Mouse (Mus musculus) forebrain, embryonic 12.5 days (tissue): Measurements from ENCODE around the gene Itgb1. TPM values are rescaled to one million over a fixed set of nuclear protein-coding genes. Genes with fewer than 3 reads are reported as not detected.
A peak's percentile ranks its signal among the peaks of the same experiment; 100 is the strongest.

ENCODE experiments used
- ATAC-seq: fragments of 200-750 bp; cut with Nextera tagmentation; 2 replicates; pipeline ENCODE4 v1.8.0; 2017; ENCODE audit warnings: moderate TSS enrichment; ENCODE audit not compliant: low FRiP score
- H3K27ac ChIP-seq: fragments of 300-500 bp; sonication (generic); 2 replicates; pipeline ENCODE4 v1.5.1; 2016; ENCODE audit warnings: mild to moderate bottlenecking
- H3K27me3 ChIP-seq: fragments of 300-500 bp; sonication (generic); 2 replicates; pipeline ENCODE4 v1.6.1; 2016; ENCODE audit warnings: mild to moderate bottlenecking
- H3K36me3 ChIP-seq: fragments of 300-500 bp; sonication (generic); replicated peaks from 2 replicates; pipeline ENCODE4 v1.6.1; 2016; ENCODE audit warnings: mild to moderate bottlenecking
- H3K4me1 ChIP-seq: fragments of 300-500 bp; sonication (generic); 2 replicates; pipeline ENCODE4 v1.6.1; 2016
- H3K4me2 ChIP-seq: fragments of 300-500 bp; sonication (generic); 2 replicates; pipeline ENCODE4 v1.6.1; 2016; ENCODE audit warnings: mild to moderate bottlenecking, moderate library complexity
- H3K4me3 ChIP-seq: fragments of 300-500 bp; sonication (generic); replicated peaks from 2 replicates; pipeline ENCODE4 v1.5.1; 2016; ENCODE audit warnings: mild to moderate bottlenecking
- H3K9ac ChIP-seq: fragments of 300-500 bp; sonication (generic); 2 replicates; pipeline ENCODE4 v1.6.1; 2016; ENCODE audit warnings: mild to moderate bottlenecking
- H3K9me3 ChIP-seq: fragments of 300-500 bp; sonication (generic); 2 replicates; pipeline ENCODE4 v1.6.1; 2016
- WGBS: fragments of 180-500 bp; shearing (Covaris S2); methylation state at CpG from one replicate; pipeline ENCODE4 v1.1.7; 2016; 5-methylcytosine and 5-hydroxymethylcytosine counted together
- polyA plus RNA-seq: library from polyadenylated mRNA; unstranded; fragments of >200 nt; fragmentation: Nextera tagmentation; extraction: Ambion mirVana; gene quantifications from 2 replicates; pipeline ENCODE4 v1.2.1, GENCODE M21; 2016

Gene Itgb1
- polyA plus RNA-seq, 1 experiment from 2014 or later: 140 TPM

GRCm38 (mm10) chr8:128688679-128689078, 3.2 kb downstream of the Itgb1 start:
- no peak for ATAC-seq
- 89% methylated on average over 3 of the region's 3 CpGs for WGBS
- Histone ChIP-seq H3K4me3 (no peak overlapping the region), H3K9ac (no peak overlapping the region), H3K4me1 (peaks cover 26% of the 10 kb centered on the region), H3K27ac (no peak overlapping the region), H3K4me2 (no peak overlapping the region), H3K9me3 (no peaks in the 10 kb centered on the region), H3K27me3 (no peaks in the 10 kb centered on the region), H3K36me3 (no peaks in the 10 kb centered on the region)

- no peak overlapping the region for H3K4me2 ChIP-seq
- ATAC-seq: no peak
- H3K4me3 ChIP-seq: no peak overlapping the region
- H3K27me3 ChIP-seq: no peaks in the 10 kb centered on the region
- H3K4me1 ChIP-seq: peaks cover 29% of the 10 kb centered on the region
- no peak overlapping the region for H3K9ac ChIP-seq
- H3K27ac ChIP-seq: no peak overlapping the region
- no peaks in the 10 kb centered on the region for H3K9me3 ChIP-seq
- WGBS: 88% methylated on average over 1 of the region's 1 CpGs
- H3K36me3 ChIP-seq: no peaks in the 10 kb centered on the region
Measured at GRCm38 (mm10) chr8:128690056-128690455, 4.6 kb downstream of the Itgb1 start.

GRCm38 (mm10) chr8:128696701-128697397, 11.4 kb downstream of the Itgb1 start:
- no peak overlapping the region for H3K4me2 ChIP-seq
- no peak overlapping the region for H3K27ac ChIP-seq
- no peak overlapping the region for H3K9ac ChIP-seq
- no peak for ATAC-seq
- H3K27me3 ChIP-seq: no peaks in the 10 kb centered on the region
- H3K36me3 ChIP-seq: no peaks in the 10 kb centered on the region
- H3K9me3 ChIP-seq: no peaks in the 10 kb centered on the region
- 96% methylated on average over 1 of the region's 1 CpGs for WGBS
- H3K4me1 ChIP-seq: peaks cover 3% of the 10 kb centered on the region; the same call in 1 of the 2 replicates
- no peak overlapping the region for H3K4me3 ChIP-seq

GRCm38 (mm10) chr8:128697945-128698344, 12.5 kb downstream of the Itgb1 start:
- Histone ChIP-seq H3K27me3 (no peaks in the 10 kb centered on the region), H3K4me1 (peaks cover 3% of the 10 kb centered on the region; the same call in 1 of the 2 replicates), H3K9ac (no peak overlapping the region), H3K36me3 (no peaks in the 10 kb centered on the region), H3K4me2 (no peak overlapping the region), H3K27ac (no peak overlapping the region), H3K4me3 (no peak overlapping the region), H3K9me3 (no peaks in the 10 kb centered on the region)
- no peak for ATAC-seq
- 83% methylated on average over 3 of the region's 3 CpGs for WGBS

- WGBS: 90% methylated on average over 1 of the region's 1 CpGs
- Histone ChIP-seq H3K36me3 (peaks cover 19% of the 10 kb centered on the region), H3K27ac (no peak overlapping the region), H3K4me3 (no peak overlapping the region), H3K4me2 (no peak overlapping the region), H3K9ac (no peak overlapping the region), H3K4me1 (no peaks in the 10 kb centered on the region; the same call in 1 of the 2 replicates), H3K9me3 (no peaks in the 10 kb centered on the region), H3K27me3 (no peaks in the 10 kb centered on the region)
- no peak for ATAC-seq
Measured at GRCm38 (mm10) chr8:128704376-128704775, 18.9 kb downstream of the Itgb1 start.

GRCm38 (mm10) chr8:128704836-128705235, 19.4 kb downstream of the Itgb1 start:
- Histone ChIP-seq H3K4me2 (no peak overlapping the region), H3K9ac (no peak overlapping the region), H3K4me1 (no peaks in the 10 kb centered on the region; the same call in 1 of the 2 replicates), H3K9me3 (no peaks in the 10 kb centered on the region), H3K36me3 (peaks cover 20% of the 10 kb centered on the region), H3K27ac (no peak overlapping the region), H3K4me3 (no peak overlapping the region), H3K27me3 (no peaks in the 10 kb centered on the region)
- 93% methylated on average over 2 of the region's 2 CpGs for WGBS
- no peak for ATAC-seq

- ATAC-seq: 0 out of 2 replicates have a peak, but pooled peaks have one; percentile 53
- 50% methylated on average over 3 of the region's 3 CpGs for WGBS
- H3K27ac ChIP-seq: no peak overlapping the region
- H3K9me3 ChIP-seq: no peaks in the 10 kb centered on the region
- H3K4me3 ChIP-seq: no peak overlapping the region
- H3K9ac ChIP-seq: no peak overlapping the region
- H3K27me3 ChIP-seq: no peaks in the 10 kb centered on the region
- no peaks in the 10 kb centered on the region; the same call in 1 of the 2 replicates for H3K4me1 ChIP-seq
- H3K36me3 ChIP-seq: peaks cover 51% of the 10 kb centered on the region
- H3K4me2 ChIP-seq: no peak overlapping the region
Measured at GRCm38 (mm10) chr8:128709261-128709660, 23.8 kb downstream of the Itgb1 start.

GRCm38 (mm10) chr8:128716184-128716583, 30.7 kb downstream of the Itgb1 start:
- Histone ChIP-seq H3K36me3 (peaks cover 71% of the 10 kb centered on the region), H3K4me2 (no peak overlapping the region), H3K27ac (no peak overlapping the region), H3K9ac (no peak overlapping the region), H3K9me3 (no peaks in the 10 kb centered on the region), H3K4me1 (no peaks in the 10 kb centered on the region), H3K27me3 (no peaks in the 10 kb centered on the region), H3K4me3 (no peak overlapping the region)
- no peak for ATAC-seq

- Histone ChIP-seq H3K4me2 (no peak overlapping the region), H3K36me3 (peaks cover 45% of the 10 kb centered on the region), H3K9ac (no peak overlapping the region), H3K4me3 (no peak overlapping the region), H3K27ac (no peak overlapping the region), H3K27me3 (no peaks in the 10 kb centered on the region), H3K4me1 (no peaks in the 10 kb centered on the region), H3K9me3 (no peaks in the 10 kb centered on the region)
- peak; percentile 49; the same call in 1 of the 2 replicates for ATAC-seq
- 83% methylated on average over 1 of the region's 1 CpGs for WGBS
Measured at GRCm38 (mm10) chr8:128724819-128725218, 39.4 kb downstream of the Itgb1 start.

- no peak overlapping the region for H3K27ac ChIP-seq
- H3K9ac ChIP-seq: no peak overlapping the region
Measured at GRCm38 (mm10) chr8:128727213-128727612, 41.8 kb downstream of the Itgb1 start.

GRCm38 (mm10) chr8:128732254-128732653, 46.8 kb downstream of the Itgb1 start:
- H3K27me3 ChIP-seq: no peaks in the 10 kb centered on the region
- H3K36me3 ChIP-seq: peaks cover 50% of the 10 kb centered on the region
- no peak overlapping the region for H3K27ac ChIP-seq
- H3K4me1 ChIP-seq: no peaks in the 10 kb centered on the region; the same call in 1 of the 2 replicates
- ATAC-seq: peak; percentile 43; the same call in 1 of the 2 replicates
- no peak overlapping the region for H3K4me3 ChIP-seq
- 38% methylated on average over 2 of the region's 2 CpGs for WGBS
- no peak overlapping the region for H3K4me2 ChIP-seq
- H3K9ac ChIP-seq: no peak overlapping the region
- no peaks in the 10 kb centered on the region for H3K9me3 ChIP-seq

More at GRCm38 (mm10) chr8:128727213-128727612, 41.8 kb downstream of the Itgb1 start:
- ATAC-seq: no peak
- no peaks in the 10 kb centered on the region for H3K27me3 ChIP-seq
- H3K36me3 ChIP-seq: peaks cover 52% of the 10 kb centered on the region
- 95% methylated on average over 1 of the region's 1 CpGs for WGBS
- H3K9me3 ChIP-seq: no peaks in the 10 kb centered on the region
- no peak overlapping the region for H3K4me3 ChIP-seq
- H3K4me1 ChIP-seq: no peaks in the 10 kb centered on the region; the same call in 1 of the 2 replicates
- no peak overlapping the region for H3K4me2 ChIP-seq

GRCm38 (mm10) chr8:128734118-128734517, 48.7 kb downstream of the Itgb1 start:
- ATAC-seq: no peak
- Histone ChIP-seq H3K36me3 (peaks cover 50% of the 10 kb centered on the region), H3K9me3 (no peaks in the 10 kb centered on the region), H3K4me1 (no peaks in the 10 kb centered on the region; the same call in 1 of the 2 replicates), H3K4me3 (no peak overlapping the region), H3K27ac (no peak overlapping the region), H3K4me2 (no peak overlapping the region), H3K9ac (no peak overlapping the region), H3K27me3 (no peaks in the 10 kb centered on the region)
- WGBS: 92% methylated on average over 3 of the region's 3 CpGs

- H3K4me1 ChIP-seq: no peaks in the 10 kb centered on the region; the same call in 1 of the 2 replicates
- no peaks in the 10 kb centered on the region for H3K9me3 ChIP-seq
- 97% methylated on average over 3 of the region's 3 CpGs for WGBS
- no peak overlapping the region for H3K27ac ChIP-seq
- H3K9ac ChIP-seq: no peak overlapping the region
- peaks cover 47% of the 10 kb centered on the region for H3K36me3 ChIP-seq
- no peak overlapping the region for H3K4me2 ChIP-seq
- no peaks in the 10 kb centered on the region for H3K27me3 ChIP-seq
- H3K4me3 ChIP-seq: no peak overlapping the region
- ATAC-seq: no peak
Measured at GRCm38 (mm10) chr8:128735692-128736091, 50.2 kb downstream of the Itgb1 start.
